Mouse (Mus musculus): ENCODE data around the gene Zfp276. TPM values are rescaled to one million over a fixed set of nuclear protein-coding genes. Genes with fewer than 3 reads are reported as not detected.
"Not testable (repeated sequence)": the region's sequence is repeated elsewhere in the genome, so short reads cannot be mapped to it uniquely, and the experiment has no call there.

The Zfp276 gene
- total RNA-seq, 1 experiment from 2014 or later: 10.5 TPM

- no peak for ATAC-seq (replicated peaks in 1 of 2; ENCODE audit: insufficient read depth in 1 of 2, low FRiP score in 2 of 2, low TSS enrichment in 1 of 2, low read depth in 1 of 2, poor library complexity in 2 of 2, severe bottlenecking in 2 of 2)
These were observed 24.4 kb downstream of the Zfp276 start for GRCm38 (mm10) chr8:123278445-123278844.

- ATAC-seq (replicated peaks in 1 of 2; ENCODE audit: insufficient read depth in 1 of 2, low FRiP score in 2 of 2, low TSS enrichment in 1 of 2, low read depth in 1 of 2, poor library complexity in 2 of 2, severe bottlenecking in 2 of 2): peak in 1 of 2 experiments; percentile 44; a peak in 1 of 4 replicates
These were observed 25.8 kb downstream of the Zfp276 start for GRCm38 (mm10) chr8:123279828-123280227.

GRCm38 (mm10) chr8:123280302-123281094 lies 26.5 kb downstream of the Zfp276 start:
- ATAC-seq (replicated peaks in 1 of 2; ENCODE audit: insufficient read depth in 1 of 2, low FRiP score in 2 of 2, low TSS enrichment in 1 of 2, low read depth in 1 of 2, poor library complexity in 2 of 2, severe bottlenecking in 2 of 2): peak in 1 of 2 experiments; percentile 79; a peak in 2 of 4 replicates

- ATAC-seq (replicated peaks in 1 of 2; ENCODE audit: insufficient read depth in 1 of 2, low FRiP score in 2 of 2, low TSS enrichment in 1 of 2, low read depth in 1 of 2, poor library complexity in 2 of 2, severe bottlenecking in 2 of 2): not testable (repeated sequence)
These were observed 29.0 kb downstream of the Zfp276 start for GRCm38 (mm10) chr8:123282994-123283393.

GRCm38 (mm10) chr8:123283991-123284390 lies 30.0 kb downstream of the Zfp276 start:
- no peak for ATAC-seq (replicated peaks in 1 of 2; ENCODE audit: insufficient read depth in 1 of 2, low FRiP score in 2 of 2, low TSS enrichment in 1 of 2, low read depth in 1 of 2, poor library complexity in 2 of 2, severe bottlenecking in 2 of 2)

- no peak for ATAC-seq (replicated peaks in 1 of 2; ENCODE audit: insufficient read depth in 1 of 2, low FRiP score in 2 of 2, low TSS enrichment in 1 of 2, low read depth in 1 of 2, poor library complexity in 2 of 2, severe bottlenecking in 2 of 2)
These were observed 30.5 kb downstream of the Zfp276 start for GRCm38 (mm10) chr8:123284493-123284892.

- ATAC-seq (replicated peaks in 1 of 2; ENCODE audit: insufficient read depth in 1 of 2, low FRiP score in 2 of 2, low TSS enrichment in 1 of 2, low read depth in 1 of 2, poor library complexity in 2 of 2, severe bottlenecking in 2 of 2): no peak
These were observed 33.4 kb downstream of the Zfp276 start for GRCm38 (mm10) chr8:123287362-123287761.

- no peak for ATAC-seq (replicated peaks in 1 of 2; ENCODE audit: insufficient read depth in 1 of 2, low FRiP score in 2 of 2, low TSS enrichment in 1 of 2, low read depth in 1 of 2, poor library complexity in 2 of 2, severe bottlenecking in 2 of 2)
These were observed 36.2 kb downstream of the Zfp276 start for GRCm38 (mm10) chr8:123290166-123290565.

- ATAC-seq (replicated peaks in 1 of 2; ENCODE audit: insufficient read depth in 1 of 2, low FRiP score in 2 of 2, low TSS enrichment in 1 of 2, low read depth in 1 of 2, poor library complexity in 2 of 2, severe bottlenecking in 2 of 2): no peak
These were observed 36.7 kb downstream of the Zfp276 start for GRCm38 (mm10) chr8:123290679-123291078.

- no peak for ATAC-seq (replicated peaks in 1 of 2; ENCODE audit: insufficient read depth in 1 of 2, low FRiP score in 2 of 2, low TSS enrichment in 1 of 2, low read depth in 1 of 2, poor library complexity in 2 of 2, severe bottlenecking in 2 of 2)
These were observed 37.7 kb downstream of the Zfp276 start for GRCm38 (mm10) chr8:123291716-123292115.

- ATAC-seq (replicated peaks in 1 of 2; ENCODE audit: insufficient read depth in 1 of 2, low FRiP score in 2 of 2, low TSS enrichment in 1 of 2, low read depth in 1 of 2, poor library complexity in 2 of 2, severe bottlenecking in 2 of 2): no peak
These were observed 38.3 kb downstream of the Zfp276 start for GRCm38 (mm10) chr8:123292281-123292680.

GRCm38 (mm10) chr8:123292785-123293184 lies 38.8 kb downstream of the Zfp276 start:
- ATAC-seq (replicated peaks in 1 of 2; ENCODE audit: insufficient read depth in 1 of 2, low FRiP score in 2 of 2, low TSS enrichment in 1 of 2, low read depth in 1 of 2, poor library complexity in 2 of 2, severe bottlenecking in 2 of 2): no peak

GRCm38 (mm10) chr8:123298301-123298700 lies 44.3 kb downstream of the Zfp276 start:
- ATAC-seq (replicated peaks in 1 of 2; ENCODE audit: insufficient read depth in 1 of 2, low FRiP score in 2 of 2, low TSS enrichment in 1 of 2, low read depth in 1 of 2, poor library complexity in 2 of 2, severe bottlenecking in 2 of 2): no peak

- no peak for ATAC-seq (replicated peaks in 1 of 2; ENCODE audit: insufficient read depth in 1 of 2, low FRiP score in 2 of 2, low TSS enrichment in 1 of 2, low read depth in 1 of 2, poor library complexity in 2 of 2, severe bottlenecking in 2 of 2)
These were observed 54.7 kb downstream of the Zfp276 start for GRCm38 (mm10) chr8:123308738-123309137.

- peak; percentile 7 to 31; a peak in 2 of 4 replicates for ATAC-seq (replicated peaks in 1 of 2; ENCODE audit: insufficient read depth in 1 of 2, low FRiP score in 2 of 2, low TSS enrichment in 1 of 2, low read depth in 1 of 2, poor library complexity in 2 of 2, severe bottlenecking in 2 of 2)
These were observed 63.9 kb downstream of the Zfp276 start for GRCm38 (mm10) chr8:123317781-123318466.

GRCm38 (mm10) chr8:123318467-123318911 lies 64.5 kb downstream of the Zfp276 start, which contains the start of gene Fanca:
Gene Fanca, minus strand, starts transcription at chr8:123318576.
- ATAC-seq (replicated peaks in 1 of 2; ENCODE audit: insufficient read depth in 1 of 2, low FRiP score in 2 of 2, low TSS enrichment in 1 of 2, low read depth in 1 of 2, poor library complexity in 2 of 2, severe bottlenecking in 2 of 2): peak; percentile 99
